Mouse (Mus musculus): ENCODE measurements around the gene Scnn1a.

DNA sequence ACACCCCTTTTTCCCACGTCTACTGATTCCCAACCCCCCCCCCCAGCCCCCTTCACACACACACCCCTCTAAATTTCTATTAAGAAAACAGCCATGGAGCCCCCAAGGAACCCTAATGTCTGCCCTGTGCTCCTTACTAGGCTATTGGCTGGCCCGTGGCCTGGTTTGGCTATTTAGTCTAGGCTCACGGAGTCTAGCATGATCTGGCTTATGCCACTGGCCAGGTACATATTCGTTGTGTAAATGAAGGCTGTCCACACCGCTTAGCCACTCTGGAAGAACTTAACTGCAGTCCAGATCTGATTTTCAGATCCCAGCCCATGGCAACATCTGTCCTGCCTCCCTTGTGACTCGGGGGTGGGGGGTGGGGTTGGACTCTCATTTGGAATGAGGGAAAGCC is 5.7 kb upstream of the Scnn1a start:
- TF ChIP-seq POLR2A (IDR thresholded peaks at IDR 0.05; ENCODE audit: borderline replicate concordance, extremely low read depth, insufficient read depth, insufficient read length, poor library complexity, severe bottlenecking), result no peak
- TF ChIP-seq CTCF (IDR thresholded peaks at IDR 0.05; ENCODE audit: borderline replicate concordance, extremely low read depth, insufficient read depth, insufficient read length), result no peak
